Mouse (Mus musculus) kidney, postnatal 10 days (tissue): ENCODE data around the gene Il23r.

ENCODE experiments used
- DNase-seq: peaks from one replicate; pipeline ENCODE4 v3.0.0; 2021; ENCODE audit warnings: mixed read lengths

Il23r gene

GRCm38 (mm10) chr6:67431808-67432207, 59.8 kb downstream of the Il23r start:
- DNase-seq: no peak

- DNase-seq: no peak
These were observed 69.9 kb downstream of the Il23r start for GRCm38 (mm10) chr6:67421761-67422160.

GRCm38 (mm10) chr6:67416557-67416956, 75.1 kb downstream of the Il23r start:
- no peak for DNase-seq

GRCm38 (mm10) chr6:67415276-67415675, 76.4 kb downstream of the Il23r start:
- DNase-seq: no peak

- DNase-seq: peak; percentile 6
These were observed 78.3 kb downstream of the Il23r start for GRCm38 (mm10) chr6:67413378-67413777.

GRCm38 (mm10) chr6:67405281-67405682, 86.4 kb downstream of the Il23r start:
- DNase-seq: no peak

GRCm38 (mm10) chr6:67399551-67399950, 92.1 kb downstream of the Il23r start:
- DNase-seq: no peak

- DNase-seq: peak; percentile 10
These were observed 115.7 kb downstream of the Il23r start, which contains the start of gene Il12rb2 for GRCm38 (mm10) chr6:67375982-67376391. Il12rb2 (minus strand) TSS chr6:67376188.
